Mouse (Mus musculus) ES-E14 (cell line): ENCODE data around the gene Uap1.

Experiments used
- HCFC1 ChIP-seq: IDR thresholded peaks from 2 replicates; pipeline ENCODE4 v1.6.1; 2012; ENCODE audit warnings: low read length, inconsistent platforms, borderline replicate concordance; ENCODE audit not compliant: insufficient read depth
- ZNF384 ChIP-seq: IDR thresholded peaks from 2 replicates; pipeline ENCODE4 v1.6.1; 2012; ENCODE audit warnings: low read depth, low read length, inconsistent platforms

DNA sequence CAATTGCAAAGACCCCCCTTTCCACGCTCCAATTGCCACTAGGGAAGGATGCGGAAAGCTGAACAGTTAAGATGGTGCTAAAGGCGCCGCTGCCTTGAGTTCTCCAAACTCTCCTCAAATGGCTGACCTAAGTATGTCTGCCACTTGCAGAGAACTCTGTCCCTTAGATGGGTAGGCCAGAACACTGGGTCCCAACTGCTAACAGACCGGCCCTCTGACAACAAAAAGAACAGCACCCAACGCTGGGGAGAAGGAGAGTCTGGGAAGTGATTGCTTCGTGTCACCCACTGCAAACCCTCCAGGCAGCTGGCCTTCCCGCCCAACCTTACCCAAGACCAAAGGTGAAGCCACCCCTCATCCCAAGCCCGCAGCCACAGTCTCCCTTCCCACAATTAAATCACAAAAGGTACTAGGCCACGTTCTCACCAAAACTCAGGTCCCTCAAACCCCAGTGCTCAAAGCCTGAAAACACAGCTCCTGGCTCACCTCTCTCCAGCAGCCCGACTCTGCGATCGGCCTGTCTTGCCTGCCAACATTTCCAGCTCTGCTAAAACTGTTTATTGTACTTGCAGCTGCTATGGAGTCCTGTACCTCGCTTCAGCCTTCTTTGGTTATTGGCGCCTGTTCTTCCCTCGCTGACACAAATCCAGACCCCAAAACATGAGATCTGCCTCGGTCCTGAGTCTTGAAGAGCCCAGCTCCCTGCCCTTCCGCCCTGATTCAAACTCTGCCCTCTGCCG is 64.8 kb downstream of the Uap1 start:
- TF ChIP-seq ZNF384, result no peak
- no peak for TF ChIP-seq HCFC1
